Mouse (Mus musculus) splenic B cell, adult 2 months (primary cell): ENCODE results near the gene Tigd3.

Experiments
- DNase-seq: peaks from one replicate; pipeline ENCODE4 v3.0.0-alpha.2; 2011; ENCODE audit warnings: low read depth, low spot score
- H3K27me3 ChIP-seq: 2 replicates; pipeline ENCODE4 v1.6.1; 2012; ENCODE audit warnings: mild to moderate bottlenecking, low read length, moderate library complexity, mixed read lengths; ENCODE audit not compliant: control insufficient read depth, poor library complexity, insufficient read depth, severe bottlenecking
- H3K36me3 ChIP-seq: 2 replicates; pipeline ENCODE4 v1.6.1; 2012; ENCODE audit warnings: mild to moderate bottlenecking, low read length, moderate library complexity, mixed read lengths; ENCODE audit not compliant: control insufficient read depth, poor library complexity, insufficient read depth, severe bottlenecking

The Tigd3 gene

DNA sequence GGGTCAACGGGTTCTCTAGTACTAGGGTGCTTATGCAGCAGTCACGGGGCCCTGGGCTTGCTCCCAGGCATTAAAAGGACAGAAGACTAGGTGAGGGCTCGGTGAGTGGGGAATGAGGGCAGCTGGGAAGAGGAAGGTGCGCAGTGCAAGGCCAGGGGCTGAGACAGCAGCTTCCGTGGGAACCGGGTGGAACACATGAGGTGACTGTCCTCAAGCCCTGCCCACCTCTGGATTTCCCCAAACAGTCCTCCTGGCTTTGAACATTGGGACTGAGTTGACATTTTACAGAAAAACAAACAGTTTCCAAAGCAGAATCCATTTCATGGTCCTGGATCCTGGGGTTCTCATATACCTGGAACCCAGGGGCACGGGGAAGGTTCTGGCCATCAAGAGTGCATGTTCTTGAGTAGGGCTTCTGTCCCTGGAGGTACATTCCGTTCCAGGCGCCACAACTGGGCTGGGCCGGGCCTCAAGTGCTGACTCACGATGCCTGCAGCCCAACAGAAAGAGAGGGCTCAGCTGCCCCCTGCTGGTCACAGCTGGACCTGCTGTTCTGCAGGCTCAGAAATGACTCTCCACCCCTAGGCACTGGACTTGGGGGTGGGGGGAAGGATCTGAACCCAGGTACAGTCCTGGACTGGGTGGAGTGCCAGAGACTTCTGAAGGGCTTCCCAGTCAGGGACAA lies 44.0 kb downstream of the Tigd3 start:
- Histone ChIP-seq H3K27me3 (no peaks in the 10 kb centered on the region), H3K36me3 (peaks cover 9% of the 10 kb centered on the region)
- peak; percentile 95 for DNase-seq

DNA sequence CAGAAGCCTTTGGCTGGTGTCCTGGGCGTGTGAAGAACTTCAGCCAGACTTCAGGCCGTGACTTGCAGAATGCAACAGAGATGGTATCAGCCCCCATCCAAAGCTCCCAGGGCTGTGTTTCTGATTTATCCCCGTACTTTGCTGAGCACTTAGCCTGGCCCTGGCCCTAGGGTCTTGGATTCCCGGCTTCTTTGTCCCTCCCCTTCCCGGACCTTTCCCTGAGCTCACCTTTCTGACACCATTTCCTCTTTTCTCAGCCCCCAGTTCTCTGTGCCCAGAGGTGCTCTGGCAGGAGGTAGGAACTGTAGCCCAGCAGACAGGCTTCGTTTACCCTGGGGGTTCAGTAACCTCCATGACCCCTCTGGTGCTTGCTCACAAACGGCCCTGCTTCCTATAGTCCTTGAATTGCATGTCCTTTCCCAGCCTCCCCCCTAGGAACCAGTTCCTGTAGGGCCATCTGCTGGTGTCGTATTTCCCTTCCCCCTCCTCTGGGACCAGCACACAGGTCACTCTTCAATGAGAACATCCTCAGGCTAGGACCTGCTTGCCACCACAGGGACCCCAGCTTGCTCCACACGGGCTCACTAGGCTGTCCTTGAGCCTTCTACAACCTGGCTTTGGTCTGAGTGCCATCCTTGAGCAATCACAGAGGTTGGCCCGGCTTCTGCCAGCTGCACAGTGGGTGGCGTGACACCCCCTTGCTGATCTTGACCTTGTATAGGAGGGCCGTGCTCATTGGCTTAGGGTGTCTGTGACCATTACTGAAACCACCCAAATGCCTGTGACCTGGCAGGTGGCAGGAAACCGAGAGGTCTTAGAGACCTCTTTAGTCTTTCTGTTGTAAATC lies 44.9 kb downstream of the Tigd3 start:
- no peaks in the 10 kb centered on the region for H3K27me3 ChIP-seq
- peaks cover 8% of the 10 kb centered on the region for H3K36me3 ChIP-seq
- peak; percentile 57 for DNase-seq

DNA sequence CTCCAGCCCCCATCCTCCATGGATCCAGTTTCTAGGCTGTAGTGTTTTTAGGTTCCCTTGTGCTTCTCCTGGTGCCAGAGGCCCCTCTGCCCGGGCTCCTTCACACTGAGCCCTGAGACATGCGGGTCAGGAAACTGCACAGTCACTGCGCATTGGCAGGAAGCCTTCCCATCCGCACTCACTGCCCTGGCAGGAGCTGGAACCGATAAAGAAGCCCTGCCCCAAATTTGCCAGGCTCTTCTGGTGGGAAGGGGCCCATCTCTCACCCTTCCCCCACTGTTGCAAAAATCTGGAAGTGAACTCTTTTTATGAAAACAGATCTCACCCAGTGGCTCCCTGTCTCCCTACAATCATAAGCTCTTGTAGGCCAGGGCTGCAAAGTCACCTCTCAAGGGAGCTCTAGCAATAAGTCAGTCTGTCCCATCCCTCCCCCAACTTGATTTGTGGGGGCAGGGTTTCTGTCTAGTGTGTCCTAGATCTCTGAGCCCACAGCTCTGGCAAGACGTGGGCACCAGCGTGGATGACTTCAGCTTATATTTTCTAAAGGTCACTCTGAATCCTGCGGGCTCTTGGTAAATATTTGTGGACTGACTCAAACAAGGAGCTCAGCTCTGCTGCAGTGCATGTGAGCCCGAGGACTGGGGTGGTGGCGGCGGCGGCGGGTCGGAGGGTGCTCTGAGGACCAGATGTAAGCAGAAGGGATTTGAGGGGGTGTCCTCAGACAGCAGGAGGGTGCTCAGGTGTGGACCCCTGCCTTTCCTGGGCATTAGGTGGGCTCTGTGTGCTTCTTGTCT lies 45.7 kb downstream of the Tigd3 start:
- peaks cover 8% of the 10 kb centered on the region for H3K36me3 ChIP-seq
- DNase-seq: peak; percentile 17

DNA sequence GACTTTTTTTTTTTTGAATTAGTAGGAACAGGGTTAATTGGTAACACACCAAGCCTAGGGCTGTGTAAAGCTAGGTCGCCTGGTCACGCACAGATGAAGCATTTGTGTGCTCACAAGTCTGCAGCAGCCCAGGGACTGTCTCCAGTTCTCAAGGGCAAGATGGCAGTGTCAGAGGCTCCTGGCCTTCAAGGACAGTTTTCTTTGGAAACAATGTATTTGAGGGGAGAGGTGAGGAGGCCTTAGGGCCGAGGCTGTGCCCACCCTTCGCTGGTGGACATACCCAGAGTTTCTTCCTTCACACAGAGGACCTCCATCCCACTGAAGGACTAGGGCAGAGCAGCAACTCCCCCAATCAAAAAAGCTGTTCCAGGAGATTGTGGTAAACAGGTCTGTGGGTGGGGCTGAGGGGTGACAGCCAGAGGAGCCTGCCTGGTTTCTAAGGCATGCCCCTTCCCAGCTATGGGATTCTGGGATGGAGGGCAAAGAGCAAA lies 46.6 kb downstream of the Tigd3 start:
- peak; percentile 28 for DNase-seq
- Histone ChIP-seq H3K36me3 (peaks cover 4% of the 10 kb centered on the region), H3K27me3 (no peaks in the 10 kb centered on the region)

More for the DNA sequence above, 45.7 kb downstream of the Tigd3 start:
- H3K27me3 ChIP-seq: no peaks in the 10 kb centered on the region

DNA sequence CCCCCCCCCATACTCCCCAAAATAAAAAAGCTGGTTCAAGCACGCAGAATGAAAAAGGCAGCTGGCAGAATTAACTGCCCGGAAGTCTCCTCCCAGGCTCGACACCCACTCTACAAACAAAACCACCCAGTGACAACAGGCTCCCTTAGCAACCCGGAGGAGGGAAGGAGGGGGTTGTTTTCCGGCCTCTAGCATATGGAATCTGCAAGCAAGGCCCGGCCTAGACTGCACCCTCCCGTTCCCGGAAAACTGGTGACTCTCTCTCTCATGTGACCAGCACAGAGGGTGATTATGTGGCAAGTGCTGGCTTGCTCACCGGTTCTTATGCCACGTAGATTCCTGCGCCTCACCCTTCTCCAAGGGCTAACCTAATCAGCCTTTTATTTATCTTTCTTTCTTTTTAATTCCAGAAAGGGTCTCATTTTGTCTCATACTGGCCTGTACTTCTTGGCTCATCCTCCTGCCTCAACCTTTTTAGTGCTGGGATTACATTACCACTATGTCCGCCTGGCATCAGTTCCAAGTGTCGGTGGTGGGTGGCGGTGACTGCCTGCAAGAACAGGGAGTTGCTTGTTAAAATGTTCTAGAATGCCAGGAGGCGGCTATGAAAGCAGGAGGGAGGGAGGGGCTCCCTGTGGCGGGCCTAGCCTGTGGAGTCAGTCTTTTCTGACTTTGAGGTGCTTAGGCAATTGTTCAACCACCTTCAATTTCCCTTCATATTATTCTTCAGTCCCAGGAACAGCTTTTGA lies 47.2 kb downstream of the Tigd3 start:
- peak; percentile 88 for DNase-seq
- H3K27me3 ChIP-seq: no peaks in the 10 kb centered on the region
- peaks cover 2% of the 10 kb centered on the region for H3K36me3 ChIP-seq

DNA sequence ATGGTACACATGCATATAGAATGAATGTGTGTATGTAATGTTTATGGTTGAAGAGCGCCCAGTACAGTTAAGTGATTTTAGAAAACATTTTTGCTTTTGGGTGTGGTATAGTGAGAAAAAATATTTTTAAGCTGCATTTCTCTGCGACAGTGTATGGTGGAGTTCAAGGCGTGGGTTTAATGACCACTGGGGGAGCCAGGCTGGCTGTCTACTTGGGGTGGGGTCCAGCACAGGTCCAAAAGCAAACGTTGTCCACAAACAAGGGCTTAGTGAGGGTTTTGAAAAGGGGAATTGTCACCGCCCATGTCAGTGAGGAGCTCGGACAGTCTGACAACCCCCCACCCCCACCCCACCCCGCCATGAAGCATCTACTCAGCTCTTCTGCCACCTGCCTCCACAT lies 47.8 kb downstream of the Tigd3 start:
- H3K36me3 ChIP-seq: no peaks in the 10 kb centered on the region; the same call in 1 of the 2 replicates
- no peaks in the 10 kb centered on the region for H3K27me3 ChIP-seq
- DNase-seq: peak; percentile 66

DNA sequence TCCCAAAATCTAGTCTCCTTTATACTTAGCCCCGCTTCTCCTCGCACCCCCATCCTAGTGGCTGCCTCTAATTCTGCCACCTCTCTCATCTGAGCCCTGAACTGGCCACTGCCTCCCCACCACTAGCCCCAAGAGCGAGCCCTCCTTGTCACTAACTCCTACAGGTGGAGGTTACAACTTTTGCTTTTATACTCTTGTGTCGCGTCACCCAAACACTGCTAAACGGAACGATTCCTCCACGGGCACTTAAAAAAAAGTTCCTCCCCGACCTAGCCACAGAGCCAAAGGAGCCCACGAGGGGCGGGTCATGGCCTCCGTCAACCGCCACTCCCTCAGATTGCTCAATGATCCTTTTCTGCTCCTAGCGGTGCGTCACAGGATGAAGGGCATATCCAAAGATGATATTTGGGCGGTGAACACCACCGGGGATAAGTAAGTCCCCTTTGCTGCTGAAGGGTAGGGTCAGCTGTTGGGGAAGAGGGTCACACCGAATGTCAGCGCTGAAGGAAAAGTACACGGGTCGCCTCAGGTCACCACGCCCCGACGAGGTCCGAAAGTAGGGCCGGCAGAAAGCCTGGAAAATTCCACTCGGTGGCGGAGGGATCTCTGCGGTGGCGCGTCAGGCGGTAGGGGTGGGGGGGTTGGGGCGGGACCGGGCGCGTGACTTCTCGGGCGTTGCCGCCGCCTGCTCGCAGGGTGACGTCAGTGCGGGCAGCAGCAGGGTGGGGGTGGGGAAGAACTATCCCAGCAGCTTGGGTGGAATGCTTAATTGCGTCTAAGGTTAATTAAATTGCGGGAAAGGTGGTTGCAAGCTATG lies 48.4 kb downstream of the Tigd3 start:
- no peaks in the 10 kb centered on the region for H3K27me3 ChIP-seq
- no peaks in the 10 kb centered on the region for H3K36me3 ChIP-seq
- peak; percentile 98 for DNase-seq

DNA sequence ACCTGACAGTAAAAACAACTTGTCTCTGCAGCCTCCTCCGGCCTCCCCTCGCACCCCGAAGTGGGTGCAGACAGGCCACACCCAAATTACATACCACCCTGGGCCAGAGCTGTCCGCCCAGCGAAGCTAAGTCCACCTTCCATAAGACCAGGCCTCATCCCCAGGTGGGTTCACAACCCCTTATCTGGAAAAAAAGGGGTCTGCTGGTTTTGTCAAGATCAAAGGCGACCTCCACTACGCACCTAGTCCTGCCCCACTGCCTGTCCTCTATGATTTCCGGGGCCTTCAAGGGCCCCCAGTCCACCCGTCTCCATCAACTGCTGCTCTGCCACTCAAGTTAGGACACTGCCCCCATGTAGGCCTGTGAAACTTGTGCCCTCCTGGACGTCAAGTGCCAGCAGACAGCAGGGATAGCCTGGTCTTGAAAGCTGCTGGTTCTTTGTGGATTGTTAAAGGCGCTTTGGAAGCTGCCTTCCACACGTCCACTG lies 49.1 kb downstream of the Tigd3 start:
- no peaks in the 10 kb centered on the region for H3K27me3 ChIP-seq
- DNase-seq: no peak
- no peaks in the 10 kb centered on the region for H3K36me3 ChIP-seq

DNA sequence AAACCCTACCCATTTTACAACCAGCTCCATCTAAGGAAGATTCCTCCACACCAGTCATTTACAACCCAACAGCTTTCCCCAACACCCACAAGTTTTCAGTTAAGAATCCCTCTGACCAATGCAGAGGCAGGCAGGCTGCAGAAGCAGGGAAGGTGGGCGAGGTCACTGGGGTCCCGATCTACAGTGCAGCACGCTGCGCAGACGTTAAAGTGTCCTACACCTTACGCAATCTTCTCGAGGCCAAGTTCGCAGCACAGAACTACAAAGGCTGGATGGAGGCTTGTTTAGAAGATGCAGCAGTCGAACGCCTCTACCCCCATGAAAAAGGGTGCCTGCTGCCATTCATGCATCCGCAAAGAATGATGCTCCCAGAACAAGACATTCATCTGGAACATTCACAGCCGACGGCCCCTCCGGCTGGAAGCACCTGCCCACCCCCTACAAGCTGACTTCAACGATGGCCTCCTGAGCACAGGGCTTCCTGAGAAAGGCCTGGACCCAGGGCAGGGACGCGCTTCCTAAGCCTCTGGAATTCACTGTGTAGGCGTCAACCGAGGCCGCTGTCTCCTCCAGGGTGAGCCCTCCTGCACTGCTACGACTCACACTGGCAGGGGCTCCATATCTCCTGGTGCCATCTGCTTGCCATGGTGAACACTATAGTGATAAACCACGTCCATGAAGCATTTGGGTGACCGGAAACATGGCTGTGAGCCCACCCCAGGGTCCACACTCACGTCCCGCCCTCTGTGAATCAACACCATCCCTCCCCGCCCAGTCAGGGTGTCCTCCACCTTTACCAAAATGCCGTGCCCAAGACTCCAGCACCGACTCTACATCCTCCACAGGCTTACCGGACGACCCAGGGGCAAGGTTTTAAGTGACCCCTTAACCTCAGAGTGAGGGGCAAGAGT lies 49.9 kb downstream of the Tigd3 start:
- H3K36me3 ChIP-seq: no peaks in the 10 kb centered on the region; the same call in 1 of the 2 replicates
- peak; percentile 54 for DNase-seq
- no peaks in the 10 kb centered on the region for H3K27me3 ChIP-seq

DNA sequence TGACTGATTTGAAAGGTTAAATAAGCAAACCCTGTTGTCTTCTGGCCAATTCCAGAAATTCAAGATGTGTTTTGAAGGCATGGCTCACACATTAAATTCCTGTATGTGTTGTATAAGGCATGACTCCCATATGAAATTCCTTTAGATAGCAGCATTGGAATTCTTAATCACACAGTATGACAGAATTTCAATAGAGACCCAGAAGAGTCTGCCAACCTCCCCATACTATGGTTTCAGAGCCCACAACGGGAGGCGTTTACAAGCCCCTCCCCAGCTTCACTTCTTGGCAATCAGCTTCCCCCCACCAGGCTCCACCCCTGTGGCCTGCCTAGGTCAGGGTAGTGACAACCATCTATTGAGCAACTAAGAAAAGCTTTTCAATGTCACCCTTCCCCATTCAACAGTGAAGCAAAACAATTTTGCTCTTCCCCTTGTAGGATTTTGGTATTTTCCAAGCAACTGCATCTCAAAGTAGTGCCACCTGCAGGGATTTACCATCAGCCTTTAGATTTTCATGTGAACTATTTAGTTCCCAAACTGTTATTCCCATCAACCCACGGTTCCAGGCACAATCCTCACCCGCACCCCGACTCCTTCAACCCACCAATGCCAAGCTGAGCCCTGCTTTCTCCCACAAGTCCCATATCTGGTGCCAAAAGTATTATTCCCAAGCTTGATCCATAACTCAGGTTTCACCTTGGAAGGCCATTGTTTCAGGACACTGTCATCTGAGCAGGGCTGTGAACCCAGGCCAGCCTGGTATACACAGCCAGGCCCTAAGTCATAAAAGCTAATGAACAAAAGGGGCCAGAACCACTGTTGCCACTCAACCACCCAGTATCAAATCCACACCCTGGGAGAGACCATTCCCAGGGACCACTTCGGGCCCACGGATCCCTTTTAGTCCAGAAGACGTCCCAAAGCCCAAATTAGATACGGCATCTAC lies 50.9 kb downstream of the Tigd3 start:
- Histone ChIP-seq H3K36me3 (no peaks in the 10 kb centered on the region; the same call in 1 of the 2 replicates), H3K27me3 (no peaks in the 10 kb centered on the region)
- peak; percentile 66 for DNase-seq

DNA sequence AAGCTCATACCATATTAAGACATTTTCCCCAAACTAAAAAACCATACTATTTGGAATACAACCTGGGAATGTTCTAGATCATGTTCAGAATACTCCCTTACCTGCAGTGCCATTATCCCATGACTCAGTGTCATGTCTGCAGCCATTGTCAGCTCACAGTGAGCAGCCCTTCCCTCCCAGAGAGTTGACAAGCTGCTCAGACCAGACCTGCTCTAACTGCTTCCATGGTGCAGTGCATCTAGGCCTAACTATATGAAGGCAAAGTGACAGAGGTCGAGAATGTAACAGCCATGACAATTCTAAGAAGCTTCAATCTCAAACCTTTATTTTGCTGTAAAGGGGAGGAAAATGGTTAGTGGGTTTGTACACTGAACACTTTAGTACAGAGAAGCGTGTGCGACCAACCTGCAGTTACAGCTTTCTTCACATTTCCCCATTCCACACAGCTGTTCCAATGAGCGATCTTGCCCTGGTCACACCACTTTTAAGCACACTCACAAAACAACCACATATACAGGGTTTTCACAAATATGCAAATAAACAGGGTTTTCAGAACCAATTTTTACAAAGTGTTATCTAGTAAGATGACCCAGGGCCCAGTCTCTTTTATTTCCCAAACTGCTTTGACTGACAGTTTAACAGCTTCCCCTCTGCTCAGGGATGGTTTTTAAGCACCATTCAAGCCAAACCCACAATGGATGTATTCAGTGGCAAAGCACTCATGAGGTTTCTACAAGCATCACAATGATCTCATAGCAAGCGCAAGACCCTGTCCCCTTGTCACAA lies 51.8 kb downstream of the Tigd3 start:
- Histone ChIP-seq H3K27me3 (no peaks in the 10 kb centered on the region), H3K36me3 (no peaks in the 10 kb centered on the region; the same call in 1 of the 2 replicates)
- DNase-seq: peak; percentile 79
